ENCODE assay signal across 10 mouse cellular contexts in genomic region chr12:25310293-25310946, GRCm38 (mm10).
A peak's percentile ranks its signal among the peaks of the same experiment; 100 is the strongest.
DNase-seq lines count a peak whose midpoint lies in the region; ATAC-seq and TF ChIP-seq lines count a peak whose summit lies in the region.
"Had no signal": no experiment of that assay in that cellular context is flagged by ENCODE, and none has a peak within 500 bp of the region (broad histone marks: within the 10 kb centered on the region; RNA-seq: fewer than 3 reads in every experiment).

No protein-coding gene starts in this region.

- no peak overlapping the region for H3K27ac ChIP-seq in heart, postnatal 0 days (ENCODE audit: low read depth)
- no peak overlapping the region for H3K27ac ChIP-seq in heart, embryonic 12.5 days (ENCODE audit: poor library complexity, severe bottlenecking)
- peak overlapping the region; percentile 17 for H3K27ac ChIP-seq in lung, embryonic 15.5 days

- no peaks in the 10 kb centered on the region for H3K36me3 ChIP-seq in heart, postnatal 0 days (replicated peaks; ENCODE audit: control insufficient read depth, insufficient read depth, low read length)
- no peaks in the 10 kb centered on the region for H3K36me3 ChIP-seq in heart, embryonic 12.5 days
- H3K36me3 ChIP-seq in lung, embryonic 15.5 days: no peaks in the 10 kb centered on the region
- H3K36me3 ChIP-seq: G1E had no signal

- H3K9me3 ChIP-seq in heart, postnatal 0 days (replicated peaks; ENCODE audit: control insufficient read depth, low read length): no peaks in the 10 kb centered on the region
- H3K9me3 ChIP-seq in heart, embryonic 12.5 days (replicated peaks): no peaks in the 10 kb centered on the region
- no peaks in the 10 kb centered on the region for H3K9me3 ChIP-seq in lung, embryonic 15.5 days

- no peak for TF ChIP-seq CTCF in heart, postnatal 0 days (IDR thresholded peaks at IDR 0.05; ENCODE audit: low read depth)

- no peak for TF ChIP-seq EP300 in heart, postnatal 0 days (IDR thresholded peaks at IDR 0.05; ENCODE audit: low read depth)

- H3K4me3 ChIP-seq in heart, postnatal 0 days (ENCODE audit: low read depth, low read length): no peak overlapping the region
- no peak overlapping the region for H3K4me3 ChIP-seq in heart, embryonic 12.5 days
- no peak overlapping the region for H3K4me3 ChIP-seq in lung, embryonic 15.5 days

- no peak overlapping the region for H3K9ac ChIP-seq in heart, postnatal 0 days (replicated peaks; ENCODE audit: low read depth, low read length)
- H3K9ac ChIP-seq in heart, embryonic 12.5 days: no peak overlapping the region
- no peak overlapping the region for H3K9ac ChIP-seq in lung, embryonic 15.5 days

- H3K27me3 ChIP-seq in heart, postnatal 0 days (ENCODE audit: control insufficient read depth, insufficient read depth, low read length): no peaks in the 10 kb centered on the region
- no peaks in the 10 kb centered on the region for H3K27me3 ChIP-seq in heart, embryonic 12.5 days (replicated peaks)
- H3K27me3 ChIP-seq in lung, embryonic 15.5 days: no peaks in the 10 kb centered on the region

- 48% methylated on average over 6 of the region's 6 CpGs for WGBS in heart, postnatal 0 days
- 41% methylated on average over 6 of the region's 6 CpGs for WGBS in heart, embryonic 12.5 days
- WGBS in lung, embryonic 15.5 days: 25% methylated on average over 6 of the region's 6 CpGs

- no peak overlapping the region for H3K4me2 ChIP-seq in heart, postnatal 0 days (ENCODE audit: low read depth, low read length)
- no peak overlapping the region for H3K4me2 ChIP-seq in heart, embryonic 12.5 days
- H3K4me2 ChIP-seq in lung, embryonic 15.5 days: no peak overlapping the region

- peaks cover 10% of the 10 kb centered on the region for H3K4me1 ChIP-seq in heart, postnatal 0 days (ENCODE audit: control insufficient read depth, insufficient read depth)
- H3K4me1 ChIP-seq in heart, embryonic 12.5 days (replicated peaks): peaks cover 16% of the 10 kb centered on the region
- H3K4me1 ChIP-seq in lung, embryonic 15.5 days: peaks cover 21% of the 10 kb centered on the region

- ATAC-seq in heart, postnatal 0 days (ENCODE audit: insufficient read depth, low read depth): no peak
- ATAC-seq in heart, embryonic 12.5 days (ENCODE audit: insufficient number of reproducible peaks, low FRiP score): no peak
- peak; percentile 46; the same call in 1 of the 2 replicates for ATAC-seq in lung, embryonic 15.5 days (ENCODE audit: borderline replicate concordance, extremely low read depth, low FRiP score, low TSS enrichment)
- ATAC-seq in cerebellum, adult (ENCODE audit: insufficient number of reproducible peaks, low FRiP score, low TSS enrichment): no peak

- DNase-seq in heart, postnatal 0 days (ENCODE audit: low spot score): peak; percentile 41
- peak; percentile 92 to 96 for DNase-seq in adrenal gland, adult (ENCODE audit: inconsistent age in 2 of 2, low spot score in 1 of 2)
- peak; percentile 62 for DNase-seq in fibroblast of lung, adult 2 months (ENCODE audit: low read depth)
- DNase-seq in urinary bladder, adult 2 months (ENCODE audit: low spot score): no peak
- no peak for DNase-seq in cerebellum, adult 11-12 months
- DNase-seq: cerebellum, adult 18-20 months had no signal

Comparison
In these comparisons a context has a peak if more than half of its experiments do, and no peak if none do; other contexts are left out.
1. DNase-seq: peak in heart, postnatal 0 days (single experiment), adrenal gland, adult (2 of 2) and fibroblast of lung, adult 2 months (single experiment); none in urinary bladder, adult 2 months (single experiment) and cerebellum, adult 11-12 months (single experiment).